Mouse (Mus musculus): ENCODE measurements at regions not wholly inside any gene's neighbourhood (a gene's known extent, or its start where the extent isn't known, plus 50 kb on each side); places are given as distances from the start of the nearest gene placed in this dataset.

- no peak for DNase-seq (ENCODE audit: low read depth, low spot score)
Observed at GRCm38 (mm10) chr2:105525111-105525610, 126.0 kb upstream of the Rcn1 start.

DNA sequence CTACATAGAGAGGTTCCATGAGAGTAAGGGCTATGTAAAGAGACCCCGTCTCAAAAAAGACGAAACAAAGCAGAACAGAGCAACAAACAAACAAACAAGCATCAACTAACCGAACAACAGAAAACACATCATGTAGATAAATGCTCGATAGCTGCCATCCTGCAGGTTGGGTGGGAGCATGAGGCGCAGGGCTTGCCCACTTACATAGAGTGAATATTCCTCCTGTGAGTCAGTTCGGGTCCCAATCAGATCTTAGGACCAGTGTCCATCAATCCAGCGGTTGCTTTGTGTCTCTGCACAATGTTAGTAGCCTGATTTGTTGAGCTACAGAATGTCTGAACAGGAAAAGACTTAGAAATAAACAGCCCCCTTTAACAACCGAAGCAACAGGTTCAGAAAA lies 129.4 kb upstream of the Rcn1 start:
- DNase-seq (ENCODE audit: low read depth, low spot score): no peak

GRCm38 (mm10) chr2:105544099-105544498 lies 124.6 kb upstream of the Pax6 start:
- DNase-seq (ENCODE audit: low read depth, low spot score): no peak

DNA sequence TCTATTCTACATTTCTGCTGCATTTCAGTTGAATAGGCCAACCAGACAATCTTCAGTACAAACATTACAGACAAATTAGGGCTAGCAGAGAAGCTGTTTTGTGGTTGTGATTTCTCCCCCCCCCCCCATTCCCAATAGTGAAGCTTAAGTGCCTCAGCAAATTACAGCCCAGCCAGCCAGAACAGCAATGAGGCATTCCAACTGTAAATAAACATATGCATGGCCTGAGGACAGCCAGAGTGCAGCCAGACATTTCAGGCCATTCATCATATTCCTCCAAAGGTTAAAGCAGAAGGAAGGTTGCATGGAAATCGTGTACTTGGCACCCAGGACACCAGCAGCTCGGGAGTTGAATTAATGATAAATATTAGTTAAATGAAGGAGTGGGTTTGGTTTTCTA lies 116.6 kb upstream of the Pax6 start:
- DNase-seq (ENCODE audit: low read depth, low spot score): no peak

DNA sequence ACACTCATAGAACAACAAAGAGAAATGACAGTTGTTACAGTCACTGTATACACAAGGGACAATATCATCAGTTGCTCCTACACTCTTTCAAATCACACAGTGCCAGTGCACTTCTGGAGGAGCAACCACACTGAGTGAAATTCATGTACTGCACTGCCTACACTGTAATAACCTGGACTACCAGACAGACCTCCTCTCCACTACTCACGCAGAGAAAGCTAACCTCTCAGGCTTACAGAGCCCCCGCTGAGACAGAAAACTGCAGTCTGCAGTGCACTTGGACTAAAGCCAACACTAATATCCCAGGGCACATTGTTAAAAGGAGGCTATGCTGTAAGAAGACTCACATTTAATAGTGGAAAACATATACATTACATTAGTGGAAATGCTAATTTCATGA lies 81.9 kb upstream of the Pax6 start:
- no peak for DNase-seq (ENCODE audit: low read depth, low spot score)

DNA sequence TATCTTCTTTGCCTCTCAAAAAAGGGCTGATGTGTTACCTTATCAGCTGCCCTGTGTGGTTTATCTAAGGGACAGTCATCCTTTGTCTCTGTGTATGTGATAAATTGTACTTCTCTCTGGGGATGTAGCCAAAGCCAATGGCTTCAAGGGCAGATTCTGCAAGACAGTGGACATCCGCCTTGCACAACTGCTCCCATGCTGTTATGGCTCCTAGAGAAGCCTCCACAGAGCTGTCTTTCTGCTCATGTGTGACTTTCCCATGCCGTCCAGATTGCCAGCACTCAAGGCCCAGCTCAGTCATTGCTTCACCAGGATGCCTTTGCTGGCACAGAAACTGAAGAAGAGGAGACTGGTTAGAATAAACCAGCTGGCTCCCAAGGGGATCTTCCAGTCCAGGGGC lies 74.6 kb upstream of the Pax6 start:
- no peak for DNase-seq (ENCODE audit: low read depth, low spot score)

GRCm38 (mm10) chr2:105604553-105605116 lies 64.1 kb upstream of the Pax6 start:
- no peak for DNase-seq (ENCODE audit: low read depth, low spot score)

GRCm38 (mm10) chr2:105607969-105608538 lies 60.6 kb upstream of the Pax6 start:
- DNase-seq (ENCODE audit: low read depth, low spot score): no peak

- no peak for DNase-seq (ENCODE audit: low read depth, low spot score)
Observed at GRCm38 (mm10) chr2:105608756-105609155, 59.9 kb upstream of the Pax6 start.

DNA sequence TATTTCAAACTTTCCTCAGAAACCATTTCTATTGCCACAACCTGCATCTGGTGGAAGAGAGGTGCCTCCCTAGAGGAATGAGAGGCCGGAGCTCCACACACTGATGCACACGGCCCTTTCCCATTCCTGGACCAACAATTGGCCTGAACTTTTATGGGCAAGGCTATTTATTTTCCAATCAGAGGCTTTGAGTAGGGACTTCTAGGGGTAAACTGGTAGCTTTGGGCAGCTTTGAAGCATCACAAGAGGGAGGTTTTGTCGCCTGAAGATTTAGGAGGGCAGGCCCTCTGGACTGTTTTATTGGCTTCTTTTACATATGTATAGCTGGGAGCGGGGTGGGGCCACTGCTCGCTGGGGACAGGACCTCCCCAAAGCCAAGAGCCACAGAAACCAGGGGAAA lies 57.7 kb upstream of the Pax6 start:
- no peak for DNase-seq (ENCODE audit: low read depth, low spot score)

DNA sequence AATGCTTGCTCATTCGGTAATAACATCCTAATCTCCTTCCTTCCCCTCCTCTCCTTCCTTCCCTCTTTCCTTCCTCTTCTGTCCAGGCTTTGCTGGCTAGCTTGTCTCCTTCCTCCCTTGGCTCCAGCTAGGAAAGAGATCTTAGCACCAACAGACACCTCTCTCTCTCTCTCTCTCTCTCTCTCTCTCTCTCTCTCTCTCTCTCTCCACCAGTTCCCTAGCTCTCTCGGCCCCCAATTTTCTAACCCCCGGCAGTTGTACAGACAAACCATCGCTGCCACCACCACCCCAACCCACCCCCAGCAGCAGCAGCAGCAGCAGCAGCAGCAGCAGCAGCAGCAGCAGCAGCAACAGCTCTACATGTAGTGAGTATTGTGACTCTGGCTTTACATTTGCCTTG lies 57.0 kb upstream of the Pax6 start:
- no peak for DNase-seq (ENCODE audit: low read depth, low spot score)

- DNase-seq (ENCODE audit: low read depth, low spot score): no peak
Observed at GRCm38 (mm10) chr2:105612051-105612664, 56.5 kb upstream of the Pax6 start.

DNA sequence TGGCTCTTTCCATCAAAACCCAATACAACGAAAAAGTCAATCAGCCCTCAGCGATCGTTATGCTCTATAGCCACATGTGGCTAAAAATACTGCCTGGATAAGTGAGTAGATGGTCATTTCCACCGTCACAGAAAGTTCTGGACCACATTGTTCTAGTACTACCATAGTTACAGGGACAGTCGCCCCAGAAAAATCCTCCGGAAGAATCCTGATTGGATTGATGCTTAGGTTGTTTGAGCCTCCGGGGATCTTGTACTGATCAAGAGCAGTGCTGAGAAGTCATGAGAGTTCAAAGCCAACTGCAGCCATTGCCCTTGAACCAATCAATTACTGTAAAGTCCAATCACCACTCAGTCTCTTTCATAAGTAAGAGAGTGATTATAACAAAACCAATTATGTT lies 56.0 kb upstream of the Pax6 start:
- no peak for DNase-seq (ENCODE audit: low read depth, low spot score)

DNA sequence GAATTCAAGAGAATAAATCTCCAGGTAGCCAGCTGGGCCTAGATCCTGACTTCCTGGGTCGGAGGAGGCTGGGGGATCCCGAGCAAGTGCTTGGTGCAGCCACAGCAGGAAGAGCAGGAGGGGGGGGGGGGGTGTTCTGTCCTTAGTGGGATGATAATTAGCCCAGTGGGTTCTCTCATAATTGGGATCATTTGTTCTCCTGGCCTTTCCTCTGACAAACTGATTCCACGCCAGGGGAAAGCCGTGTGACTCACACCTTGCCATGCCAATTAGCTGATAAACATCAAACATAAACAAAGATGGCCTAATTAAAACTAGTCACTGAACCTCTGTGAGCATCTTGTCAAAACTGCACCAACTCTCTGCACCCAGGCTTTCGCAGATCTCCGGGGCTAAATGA lies 55.5 kb upstream of the Pax6 start:
- no peak for DNase-seq (ENCODE audit: low read depth, low spot score)

GRCm38 (mm10) chr2:105615891-105616733 lies 52.6 kb upstream of the Pax6 start:
- peak; percentile 59 for DNase-seq (ENCODE audit: low read depth, low spot score)
